Mouse (Mus musculus) forebrain, embryonic 16.5 days (tissue): ENCODE data around the gene Gpr150. TPM values are rescaled to one million over a fixed set of nuclear protein-coding genes. Genes with fewer than 3 reads are reported as not detected.

ENCODE experiments used
- ATAC-seq: fragments of 200-750 bp; cut with Nextera tagmentation; 2 replicates; pipeline ENCODE4 v1.8.0; 2017; ENCODE audit warnings: mild to moderate bottlenecking, moderate library complexity
- H3K27ac ChIP-seq: fragments of 300-500 bp; sonication (generic); 2 replicates; pipeline ENCODE4 v1.5.1; 2014; ENCODE audit warnings: low read length, control low read depth
- H3K27me3 ChIP-seq: fragments of 300-500 bp; sonication (generic); replicated peaks from 2 replicates; pipeline ENCODE4 v1.6.1; 2014; ENCODE audit warnings: low read length; ENCODE audit not compliant: control insufficient read depth, insufficient read depth
- H3K36me3 ChIP-seq: fragments of 300-500 bp; sonication (generic); 2 replicates; pipeline ENCODE4 v1.6.1; 2014; ENCODE audit not compliant: control insufficient read depth, insufficient read depth
- H3K4me1 ChIP-seq: fragments of 300-500 bp; sonication (generic); replicated peaks from 2 replicates; pipeline ENCODE4 v1.6.1; 2014; ENCODE audit warnings: low read length; ENCODE audit not compliant: control insufficient read depth, insufficient read depth
- H3K4me2 ChIP-seq: fragments of 300-500 bp; sonication (generic); 2 replicates; pipeline ENCODE4 v1.6.1; 2014; ENCODE audit warnings: mild to moderate bottlenecking, low read length, control low read depth
- H3K4me3 ChIP-seq: fragments of 300-500 bp; sonication (generic); replicated peaks from 2 replicates; pipeline ENCODE4 v1.5.1; 2014; ENCODE audit warnings: mild to moderate bottlenecking, low read length, control low read depth
- H3K9ac ChIP-seq: fragments of 300-500 bp; sonication (generic); replicated peaks from 2 replicates; pipeline ENCODE4 v1.6.1; 2014; ENCODE audit warnings: low read depth, low read length, control low read depth
- H3K9me3 ChIP-seq: fragments of 300-500 bp; sonication (generic); 2 replicates; pipeline ENCODE4 v1.6.1; 2016; ENCODE audit warnings: low read length; ENCODE audit not compliant: control insufficient read depth
- WGBS: fragments of 180-500 bp; shearing (Covaris S2); extraction: QIAGEN DNeasy Blood & Tissue Kit; methylation state at CpG from one replicate; pipeline ENCODE4 v1.1.7; 2014; 5-methylcytosine and 5-hydroxymethylcytosine counted together
- polyA plus RNA-seq: library from polyadenylated mRNA; unstranded; fragments of >200 nt; fragmentation: Nextera tagmentation; extraction: Ambion mirVana; gene quantifications from 2 replicates; pipeline ENCODE4 v1.2.1, GENCODE M21; 2015

Gpr150 gene
- polyA plus RNA-seq, 1 experiment from 2014 or later: 1.8 TPM

DNA sequence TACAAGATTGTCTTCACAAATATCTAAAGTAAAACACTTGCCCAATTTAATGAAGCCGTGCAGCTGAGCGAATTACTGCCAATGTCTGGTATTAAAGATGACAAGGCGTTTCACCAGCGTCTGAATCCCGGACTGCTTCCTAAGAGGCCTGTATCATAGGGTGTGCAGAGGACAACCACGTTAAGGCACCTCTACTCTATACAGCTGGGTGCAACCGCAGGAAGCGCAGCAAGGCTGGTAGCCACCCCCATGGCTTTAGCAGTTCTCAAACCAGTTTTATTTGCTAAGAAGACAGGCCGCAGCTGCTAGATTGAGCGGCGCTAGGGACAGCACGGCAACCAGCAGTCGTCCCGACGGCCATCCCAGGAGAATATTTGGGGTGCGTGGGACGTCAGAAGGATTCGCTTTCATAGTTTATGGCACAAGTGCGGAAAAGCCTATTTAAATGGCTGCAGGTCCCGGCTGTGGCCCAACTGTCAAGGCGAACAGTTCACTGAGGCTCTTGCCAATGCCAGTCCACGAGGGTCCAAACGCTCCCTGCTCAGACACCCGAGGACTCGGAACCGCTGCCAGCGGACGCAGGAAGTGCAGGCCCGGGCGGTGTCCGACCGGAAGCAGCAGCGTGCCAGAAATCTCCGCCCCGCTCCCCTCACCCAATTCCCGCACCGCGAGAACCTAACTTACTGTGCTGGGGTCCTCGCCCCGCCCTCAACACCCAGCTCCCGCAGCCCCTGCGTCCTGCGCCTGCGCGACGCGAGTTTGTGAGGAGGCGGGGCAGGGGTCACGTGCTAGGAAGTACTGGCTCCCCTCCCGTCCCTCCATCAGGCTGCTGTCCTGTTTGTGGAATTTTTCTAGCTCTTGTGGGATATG, 38.6 kb downstream of the Gpr150 start, which contains the start of gene Rfesd:
Gene Rfesd (minus strand): TSS at position 746 of the 870 bp plus-strand sequence.
- H3K36me3 ChIP-seq: no peaks in the 10 kb centered on the region
- peak within 1 kb of the TSS; percentile 59 for H3K4me2 ChIP-seq
- H3K27ac ChIP-seq: peak within 1 kb of the TSS; percentile 91
- peak within 1 kb of the TSS; percentile 76 for H3K9ac ChIP-seq
- peak; percentile 99 for ATAC-seq
- no peaks in the 10 kb centered on the region for H3K9me3 ChIP-seq
- peak within 1 kb of the TSS; percentile 54 for H3K4me3 ChIP-seq
- peaks cover 5% of the 10 kb centered on the region for H3K4me1 ChIP-seq
- WGBS: under 1% methylated on average over 50 of the region's 50 CpGs
- H3K27me3 ChIP-seq: no peaks in the 10 kb centered on the region

GRCm38 (mm10) chr13:76017465-76017864, 39.3 kb downstream of the Gpr150 start:
- Histone ChIP-seq H3K27me3 (no peaks in the 10 kb centered on the region), H3K27ac (peak overlapping the region; percentile 91; the same call in 1 of the 2 replicates), H3K4me1 (peaks cover 5% of the 10 kb centered on the region), H3K4me3 (peak overlapping the region; percentile 54), H3K36me3 (no peaks in the 10 kb centered on the region), H3K9ac (no peak overlapping the region), H3K4me2 (peak overlapping the region; percentile 59), H3K9me3 (no peaks in the 10 kb centered on the region)
- ATAC-seq: no peak
- 78% methylated on average over 4 of the region's 4 CpGs for WGBS

DNA sequence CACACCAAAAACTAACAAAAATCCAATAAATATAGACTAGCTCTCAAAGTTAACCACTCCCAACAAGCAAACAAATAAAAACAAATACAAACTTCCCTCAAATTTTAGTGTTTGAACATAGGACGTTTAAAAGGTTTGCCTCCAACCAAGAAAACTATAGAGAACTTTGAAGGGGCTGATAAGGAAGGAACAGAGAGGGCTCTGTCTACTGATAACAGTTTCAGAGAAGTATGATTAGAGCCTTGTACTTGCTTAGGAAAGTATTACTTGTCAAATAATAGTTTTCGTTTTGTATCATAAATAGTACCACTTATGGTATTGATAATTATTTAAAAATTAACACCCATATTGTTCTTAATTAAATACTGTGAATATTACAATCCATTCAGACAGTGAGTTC, 42.3 kb downstream of the Gpr150 start:
- Histone ChIP-seq H3K9me3 (no peaks in the 10 kb centered on the region), H3K4me3 (no peak overlapping the region), H3K9ac (no peak overlapping the region), H3K4me2 (no peak overlapping the region), H3K4me1 (peaks cover 5% of the 10 kb centered on the region), H3K27ac (no peak overlapping the region), H3K36me3 (no peaks in the 10 kb centered on the region), H3K27me3 (no peaks in the 10 kb centered on the region)
- ATAC-seq: no peak
- WGBS: 84% methylated on average over 2 of the region's 2 CpGs

Other genes starting within 250 kb of the Gpr150 start
- 30.4 and 32.2 TPM in 2 replicates for gene Glrx, start 217.1 kb downstream of the Gpr150 start, polyA plus RNA-seq
- gene Rhobtb3, start 113.1 kb downstream of the Gpr150 start, polyA plus RNA-seq: 33.1 and 41.3 TPM in 2 replicates
- 1.8 and 2.6 TPM in 2 replicates for gene Spata9, start 89.8 kb downstream of the Gpr150 start, polyA plus RNA-seq
- gene Rfesd, start 38.3 kb downstream of the Gpr150 start, polyA plus RNA-seq: 16.7 and 20.2 TPM in 2 replicates
- 4.3 and 4.6 TPM in 2 replicates for gene Arsk, start 41.7 kb upstream of the Gpr150 start, polyA plus RNA-seq
- gene Ttc37, start 41.7 kb upstream of the Gpr150 start, polyA plus RNA-seq: 12.9 and 14.2 TPM in 2 replicates
- 0.36 and 0.44 TPM in 2 replicates for gene Fam81b, start 248.1 kb upstream of the Gpr150 start, polyA plus RNA-seq